Mouse (Mus musculus) kidney, postnatal 36 days (tissue): ENCODE results near the gene Rab27a.
"Not testable (repeated sequence)": the region's sequence is repeated elsewhere in the genome, so short reads cannot be mapped to it uniquely, and the experiment has no call there.

Source experiments
- DNase-seq, 2 experiments: peaks; one replicate each; pipeline ENCODE4 v3.0.0; 2021 to 2022; ENCODE audit warnings: mixed read lengths in 2 of 2

The Rab27a gene

DNA sequence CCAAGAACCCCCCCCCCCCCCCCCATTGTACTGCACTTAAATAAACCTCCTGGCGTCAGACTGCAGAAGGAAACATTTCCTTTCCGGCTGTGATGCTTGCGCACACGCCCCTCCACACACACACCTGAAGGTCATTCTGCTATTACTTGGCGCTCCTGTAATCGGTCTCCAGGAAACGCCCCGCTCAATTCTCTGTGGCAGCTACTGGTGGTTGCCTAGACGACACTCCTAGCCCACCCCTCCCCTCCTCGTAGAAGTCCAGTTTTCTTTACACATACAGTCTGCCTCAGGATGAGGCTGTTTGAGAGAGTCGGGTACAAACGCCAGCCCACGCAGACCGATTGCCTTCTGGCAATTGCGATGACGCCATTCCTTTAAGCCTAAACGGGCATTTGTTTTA, 49.9 kb downstream of the Rab27a start:
- no peak for DNase-seq

DNA sequence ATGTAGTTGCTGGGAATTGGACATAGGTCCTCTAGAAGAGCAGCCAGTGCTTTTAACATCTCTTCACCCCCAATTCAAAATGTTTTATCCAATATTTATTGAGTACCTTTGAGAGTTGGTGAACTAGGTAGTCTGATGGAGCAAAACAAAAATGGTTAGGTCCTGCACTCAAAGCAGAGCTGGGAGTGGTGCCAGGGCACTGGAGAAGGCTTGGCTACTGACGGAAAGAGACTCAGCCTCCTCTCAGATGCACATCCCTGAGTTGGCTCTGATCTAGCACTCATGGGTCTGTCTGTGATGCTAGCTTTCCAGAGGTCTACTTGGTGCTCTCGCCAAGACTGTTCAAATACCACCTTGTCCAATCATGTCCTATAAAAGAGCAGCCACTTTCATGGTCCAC, 53.2 kb downstream of the Rab27a start:
- DNase-seq = no peak

- DNase-seq = no peak
Observed at GRCm38 (mm10) chr9:73101536-73101935, 56.9 kb downstream of the Rab27a start, which contains the start of gene Khdc3. Gene Khdc3, plus strand, starts transcription at chr9:73101836.

- no peak for DNase-seq
Observed at GRCm38 (mm10) chr9:73102181-73102580, 57.5 kb downstream of the Rab27a start, which contains the start of gene Gm20509. Gene Gm20509, plus strand, starts transcription at chr9:73102470.

DNA sequence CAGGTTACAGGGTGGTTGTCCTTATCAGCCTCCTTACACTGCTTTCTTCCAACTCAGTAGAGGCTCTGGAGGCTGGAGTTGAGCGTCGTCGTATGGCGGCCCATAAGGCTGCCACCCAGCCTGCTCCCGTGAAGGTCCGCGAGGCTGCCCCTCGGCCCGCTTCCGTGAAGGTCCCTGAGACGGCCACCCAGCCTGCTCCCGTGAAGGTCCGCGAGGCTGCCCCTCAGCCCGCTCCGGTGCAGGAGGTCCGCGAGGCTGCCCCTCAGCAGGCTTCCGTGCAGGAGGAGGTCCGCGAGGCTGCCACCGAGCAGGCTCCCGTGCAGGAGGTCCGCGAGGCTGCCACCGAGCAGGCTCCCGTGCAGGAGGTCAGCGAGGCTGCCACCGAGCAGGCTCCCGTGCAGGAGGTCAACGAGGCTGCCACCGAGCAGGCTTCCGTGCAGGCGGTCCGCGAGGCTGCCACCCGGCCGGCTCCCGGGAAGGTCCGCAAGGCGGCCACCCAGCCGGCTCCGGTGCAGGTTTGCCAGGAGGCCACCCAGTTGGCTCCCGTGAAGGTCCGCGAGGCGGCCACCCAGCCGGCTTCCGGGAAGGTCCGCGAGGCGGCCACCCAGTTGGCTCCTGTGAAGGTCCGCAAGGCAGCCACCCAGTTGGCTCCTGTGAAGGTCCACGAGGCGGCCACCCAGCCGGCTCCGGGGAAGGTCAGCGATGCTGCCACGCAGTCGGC, 58.7 kb downstream of the Rab27a start:
- DNase-seq = peak; percentile 30 to 66

GRCm38 (mm10) chr9:73103880-73104198, 59.2 kb downstream of the Rab27a start:
- DNase-seq = no peak

- DNase-seq = no peak
Observed at GRCm38 (mm10) chr9:73105141-73105540, 60.5 kb downstream of the Rab27a start.

DNA sequence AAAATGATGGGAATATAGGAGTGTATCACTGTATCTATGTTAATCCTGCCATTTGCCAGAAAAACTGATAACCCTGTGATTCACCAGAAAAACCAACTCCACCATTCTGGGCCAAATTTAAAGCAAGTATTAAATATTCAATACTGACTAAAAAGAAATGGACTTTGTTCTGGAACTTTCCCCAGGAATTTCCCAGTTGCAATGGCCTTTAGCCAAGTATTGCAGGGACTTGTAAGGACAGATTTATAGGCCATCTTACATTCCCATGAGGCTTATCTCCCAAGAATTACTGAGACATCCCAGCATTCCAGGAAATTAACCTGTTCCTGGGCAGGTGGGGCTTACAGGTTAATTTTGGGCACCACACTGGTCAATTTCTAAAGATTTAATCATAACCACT, 61.1 kb downstream of the Rab27a start:
- no peak for DNase-seq

GRCm38 (mm10) chr9:73112919-73113906, 68.6 kb downstream of the Rab27a start, which contains the start of gene Rsl24d1:
Gene Rsl24d1, plus strand, starts transcription at chr9:73113426.
- peak; percentile 90 to 94 for DNase-seq

DNA sequence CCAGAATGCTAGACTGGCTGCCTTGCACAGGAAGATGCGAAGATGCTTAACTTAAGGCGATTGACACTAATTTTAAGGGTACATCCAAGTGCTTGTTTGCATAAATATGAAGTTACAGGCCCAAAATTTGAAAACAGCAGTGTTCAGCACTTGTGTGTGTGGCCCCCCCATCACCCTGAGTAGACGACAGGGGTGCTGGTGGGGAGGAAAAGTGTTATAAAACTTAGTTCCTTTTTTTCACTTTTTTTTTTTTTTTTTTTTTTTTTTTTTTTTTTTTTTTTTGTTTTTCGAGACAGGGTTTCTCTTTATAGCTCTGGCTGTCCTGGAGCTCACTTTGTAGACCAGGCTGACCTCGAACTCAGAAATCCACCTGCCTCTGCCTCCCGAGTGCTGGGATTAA, 72.0 kb downstream of the Rab27a start:
- DNase-seq = not testable (repeated sequence)

- no peak for DNase-seq
Observed at GRCm38 (mm10) chr9:73118012-73118411, 73.4 kb downstream of the Rab27a start.

GRCm38 (mm10) chr9:73121735-73122134, 77.1 kb downstream of the Rab27a start:
- DNase-seq = peak in 1 of 2 experiments; percentile 61

DNA sequence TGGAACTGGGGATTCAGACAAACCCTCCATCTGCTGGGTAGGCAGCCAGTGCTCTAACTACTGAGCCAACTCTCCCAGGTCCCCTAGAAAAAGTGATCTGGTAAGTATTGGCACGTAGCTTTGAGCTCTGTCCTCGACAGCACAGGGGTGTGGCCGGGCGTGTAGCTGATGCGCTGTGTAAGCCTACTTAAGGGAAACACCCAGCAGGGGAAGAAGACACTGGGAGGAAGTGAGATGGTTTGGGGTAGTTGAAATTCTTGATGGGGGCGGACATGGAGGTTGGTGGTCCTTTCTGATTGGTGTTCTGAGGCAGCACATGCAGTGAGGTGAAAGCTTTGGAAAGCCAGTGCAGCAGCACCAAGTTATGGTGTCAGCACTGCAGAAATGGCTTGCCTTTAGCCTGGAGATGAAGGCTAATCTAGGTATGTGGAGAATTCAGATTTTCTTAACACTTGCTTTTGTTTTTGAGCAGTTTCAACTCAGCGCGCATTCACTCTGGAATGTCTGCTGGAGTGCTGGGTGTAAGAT, 80.5 kb downstream of the Rab27a start:
- DNase-seq = no peak

DNA sequence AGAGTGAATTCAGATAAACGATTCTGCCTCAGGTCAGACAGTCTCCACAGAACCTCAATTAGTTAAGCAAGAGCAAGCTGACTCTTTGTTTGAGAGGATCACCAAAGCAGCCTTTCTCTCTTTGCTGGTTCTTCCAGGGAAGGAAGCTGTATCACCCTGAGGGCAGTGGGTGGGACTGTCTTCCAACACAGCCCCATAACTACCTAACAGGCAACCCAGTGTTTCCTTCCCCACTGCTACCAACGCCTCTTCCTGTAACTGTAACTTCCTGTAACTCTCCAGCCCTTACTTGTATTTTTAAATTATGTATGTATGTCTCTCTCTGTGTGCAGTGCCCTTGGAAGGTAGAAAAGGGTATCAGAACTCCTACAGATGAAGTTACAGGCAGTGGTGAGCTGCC, 82.8 kb downstream of the Rab27a start:
- no peak for DNase-seq

GRCm38 (mm10) chr9:73129875-73130274, 85.2 kb downstream of the Rab27a start:
- peak; percentile 12 to 18 for DNase-seq

GRCm38 (mm10) chr9:73130529-73130928, 85.9 kb downstream of the Rab27a start:
- DNase-seq = no peak

- DNase-seq = no peak
Observed at GRCm38 (mm10) chr9:73137341-73137886, 92.8 kb downstream of the Rab27a start.
